Comparison of ENCODE assay signal across 20 mouse cellular contexts in genomic region chr8:54451323-54452021, GRCm38 (mm10).
A peak's percentile ranks its signal among the peaks of the same experiment; 100 is the strongest.
DNase-seq lines count a peak whose midpoint lies in the region; ATAC-seq and TF ChIP-seq lines count a peak whose summit lies in the region.
"Had no signal": no experiment of that assay in that cellular context is flagged by ENCODE, and none has a peak within 500 bp of the region (broad histone marks: within the 10 kb centered on the region; RNA-seq: fewer than 3 reads in every experiment).

No protein-coding gene starts in this region.

- no peaks in the 10 kb centered on the region for H3K4me1 ChIP-seq in embryonic facial prominence, embryonic 14.5 days (ENCODE audit: control insufficient read depth, insufficient read depth, low read length)
- peaks cover 2% of the 10 kb centered on the region; the same call in 1 of the 2 replicates for H3K4me1 ChIP-seq in embryonic facial prominence, embryonic 10.5 days
- H3K4me1 ChIP-seq in hindbrain, embryonic 11.5 days (replicated peaks; ENCODE audit: control insufficient read depth, insufficient read depth, low read length) = no peaks in the 10 kb centered on the region
- H3K4me1 ChIP-seq in hindbrain, embryonic 10.5 days (replicated peaks) = peaks cover 9% of the 10 kb centered on the region
- H3K4me1 ChIP-seq in midbrain, embryonic 14.5 days (ENCODE audit: control insufficient read depth, insufficient read depth, low read length) = no peaks in the 10 kb centered on the region
- H3K4me1 ChIP-seq: intestine, embryonic 15.5 days; kidney, embryonic 15.5 days; neural tube, embryonic 12.5 days had no signal

- H3K27ac ChIP-seq in embryonic facial prominence, embryonic 14.5 days (replicated peaks; ENCODE audit: low read depth, low read length) = no peak overlapping the region
- H3K27ac ChIP-seq in embryonic facial prominence, embryonic 10.5 days (replicated peaks) = no peak overlapping the region
- no peak overlapping the region for H3K27ac ChIP-seq in hindbrain, embryonic 11.5 days (ENCODE audit: low read depth, low read length)
- H3K27ac ChIP-seq in hindbrain, embryonic 10.5 days = no peak overlapping the region
- no peak overlapping the region for H3K27ac ChIP-seq in midbrain, embryonic 14.5 days (replicated peaks; ENCODE audit: low read depth, low read length)
- H3K27ac ChIP-seq: intestine, embryonic 15.5 days; kidney, embryonic 15.5 days; liver, embryonic 14.5 days; macrophage; neural tube, embryonic 12.5 days had no signal

- no peak for ATAC-seq in embryonic facial prominence, embryonic 14.5 days (ENCODE audit: low read depth)
- ATAC-seq in hindbrain, embryonic 11.5 days (ENCODE audit: low FRiP score) = peak; percentile 65; the same call in 1 of the 2 replicates
- no peak for ATAC-seq in midbrain, embryonic 14.5 days (ENCODE audit: low FRiP score, low TSS enrichment)
- ATAC-seq: intestine, embryonic 15.5 days had no signal

- peak; percentile 46 for DNase-seq in embryonic facial prominence, embryonic 14.5 days (ENCODE audit: low spot score)
- DNase-seq in embryonic facial prominence, embryonic 10.5 days (ENCODE audit: low spot score) = no peak
- peak; percentile 9 for DNase-seq in hindbrain, embryonic 11.5 days (ENCODE audit: low spot score)
- DNase-seq in hindbrain, embryonic 10.5 days (ENCODE audit: low spot score) = no peak
- peak; percentile 32 for DNase-seq in brain, embryonic 14.5 days (ENCODE audit: low read depth)
- peak; percentile 32 for DNase-seq in midbrain, embryonic 14.5 days
- DNase-seq in urinary bladder, postnatal 4 days (ENCODE audit: low spot score in 2 of 2) = no peak
- DNase-seq: adrenal gland, postnatal 14 days; heart, adult 18-20 months; heart, postnatal 4 days; kidney, postnatal 4 days; layer of hippocampus, adult 9-11 months; right cerebral cortex, postnatal 4 days; thymus, adult 2 months had no signal

- TF ChIP-seq CTCF in brain, embryonic 14.5 days (IDR thresholded peaks at IDR 0.05; ENCODE audit: borderline replicate concordance, extremely low read depth, insufficient read depth, insufficient read length) = no peak

- H3K4me2 ChIP-seq in embryonic facial prominence, embryonic 14.5 days (ENCODE audit: low read depth, low read length) = no peak overlapping the region
- H3K4me2 ChIP-seq in hindbrain, embryonic 11.5 days (replicated peaks; ENCODE audit: low read depth, low read length) = no peak overlapping the region
- no peak overlapping the region for H3K4me2 ChIP-seq in midbrain, embryonic 14.5 days (ENCODE audit: low read length)
- H3K4me2 ChIP-seq: intestine, embryonic 15.5 days; kidney, embryonic 15.5 days; neural tube, embryonic 12.5 days had no signal

- no peak for TF ChIP-seq POLR2A in brain, embryonic 14.5 days (IDR thresholded peaks at IDR 0.05; ENCODE audit: borderline replicate concordance, extremely low read depth, insufficient read depth, insufficient read length, poor library complexity, severe bottlenecking)

- no peaks in the 10 kb centered on the region for H3K9me3 ChIP-seq in embryonic facial prominence, embryonic 14.5 days (ENCODE audit: control insufficient read depth, low read length)
- H3K9me3 ChIP-seq in embryonic facial prominence, embryonic 10.5 days = no peaks in the 10 kb centered on the region
- no peaks in the 10 kb centered on the region for H3K9me3 ChIP-seq in hindbrain, embryonic 11.5 days (ENCODE audit: control insufficient read depth, low read length)
- no peaks in the 10 kb centered on the region for H3K9me3 ChIP-seq in hindbrain, embryonic 10.5 days
- no peaks in the 10 kb centered on the region for H3K9me3 ChIP-seq in midbrain, embryonic 14.5 days (ENCODE audit: control insufficient read depth, low read length)
- H3K9me3 ChIP-seq: intestine, embryonic 15.5 days; kidney, embryonic 15.5 days; neural tube, embryonic 12.5 days had no signal

- no peak overlapping the region for H3K4me3 ChIP-seq in embryonic facial prominence, embryonic 14.5 days (ENCODE audit: low read depth, low read length)
- no peak overlapping the region for H3K4me3 ChIP-seq in embryonic facial prominence, embryonic 10.5 days
- H3K4me3 ChIP-seq in hindbrain, embryonic 11.5 days (ENCODE audit: low read depth, low read length) = no peak overlapping the region
- H3K4me3 ChIP-seq in hindbrain, embryonic 10.5 days = no peak overlapping the region
- H3K4me3 ChIP-seq in midbrain, embryonic 14.5 days (replicated peaks; ENCODE audit: low read depth, low read length) = no peak overlapping the region
- H3K4me3 ChIP-seq: intestine, embryonic 15.5 days; kidney, embryonic 15.5 days; neural tube, embryonic 12.5 days had no signal

- H3K36me3 ChIP-seq in embryonic facial prominence, embryonic 14.5 days (ENCODE audit: control insufficient read depth, insufficient read depth, low read length) = no peaks in the 10 kb centered on the region
- no peaks in the 10 kb centered on the region for H3K36me3 ChIP-seq in embryonic facial prominence, embryonic 10.5 days (replicated peaks)
- no peaks in the 10 kb centered on the region for H3K36me3 ChIP-seq in hindbrain, embryonic 11.5 days (ENCODE audit: control insufficient read depth, insufficient read depth, low read length)
- no peaks in the 10 kb centered on the region for H3K36me3 ChIP-seq in hindbrain, embryonic 10.5 days
- H3K36me3 ChIP-seq in midbrain, embryonic 14.5 days (ENCODE audit: control insufficient read depth, insufficient read depth, low read length) = no peaks in the 10 kb centered on the region
- H3K36me3 ChIP-seq: intestine, embryonic 15.5 days; kidney, embryonic 15.5 days; neural tube, embryonic 12.5 days had no signal

- H3K27me3 ChIP-seq in embryonic facial prominence, embryonic 14.5 days (replicated peaks; ENCODE audit: control insufficient read depth, insufficient read depth, low read length) = no peaks in the 10 kb centered on the region
- H3K27me3 ChIP-seq in embryonic facial prominence, embryonic 10.5 days (replicated peaks; ENCODE audit: low read depth, poor library complexity, severe bottlenecking) = no peaks in the 10 kb centered on the region
- no peaks in the 10 kb centered on the region for H3K27me3 ChIP-seq in hindbrain, embryonic 11.5 days (ENCODE audit: control insufficient read depth, insufficient read depth, low read length)
- no peaks in the 10 kb centered on the region for H3K27me3 ChIP-seq in hindbrain, embryonic 10.5 days (ENCODE audit: insufficient read depth, poor library complexity, severe bottlenecking)
- no peaks in the 10 kb centered on the region for H3K27me3 ChIP-seq in midbrain, embryonic 14.5 days (ENCODE audit: control insufficient read depth, insufficient read depth, low read length)
- H3K27me3 ChIP-seq: CH12.LX; intestine, embryonic 15.5 days; kidney, embryonic 15.5 days; neural tube, embryonic 12.5 days had no signal

- no peak overlapping the region for H3K9ac ChIP-seq in embryonic facial prominence, embryonic 14.5 days (ENCODE audit: low read depth, low read length)
- H3K9ac ChIP-seq in hindbrain, embryonic 11.5 days (ENCODE audit: low read depth, low read length) = no peak overlapping the region
- H3K9ac ChIP-seq in midbrain, embryonic 14.5 days (replicated peaks; ENCODE audit: low read length) = no peak overlapping the region
- H3K9ac ChIP-seq: intestine, embryonic 15.5 days; kidney, embryonic 15.5 days; liver, embryonic 14.5 days; neural tube, embryonic 12.5 days had no signal

- WGBS in embryonic facial prominence, embryonic 14.5 days = 64% methylated on average over 9 of the region's 9 CpGs
- WGBS in embryonic facial prominence, embryonic 10.5 days = 79% methylated on average over 9 of the region's 9 CpGs
- WGBS in hindbrain, embryonic 11.5 days = 56% methylated on average over 9 of the region's 9 CpGs
- 64% methylated on average over 9 of the region's 9 CpGs for WGBS in hindbrain, embryonic 10.5 days
- 28% methylated on average over 9 of the region's 9 CpGs for WGBS in midbrain, embryonic 14.5 days

Comparison
In these comparisons a context has a peak if more than half of its experiments do, and no peak if none do; other contexts are left out.
1. DNase-seq: peak in embryonic facial prominence, embryonic 14.5 days (single experiment), hindbrain, embryonic 11.5 days (single experiment), brain, embryonic 14.5 days (single experiment) and midbrain, embryonic 14.5 days (single experiment); none in embryonic facial prominence, embryonic 10.5 days (single experiment), hindbrain, embryonic 10.5 days (single experiment) and urinary bladder, postnatal 4 days (0 of 2).